Mouse (Mus musculus): ENCODE data around the gene Cypt4.
"Not testable (repeated sequence)": the region's sequence is repeated elsewhere in the genome, so short reads cannot be mapped to it uniquely, and the experiment has no call there.

Gene Cypt4

DNA sequence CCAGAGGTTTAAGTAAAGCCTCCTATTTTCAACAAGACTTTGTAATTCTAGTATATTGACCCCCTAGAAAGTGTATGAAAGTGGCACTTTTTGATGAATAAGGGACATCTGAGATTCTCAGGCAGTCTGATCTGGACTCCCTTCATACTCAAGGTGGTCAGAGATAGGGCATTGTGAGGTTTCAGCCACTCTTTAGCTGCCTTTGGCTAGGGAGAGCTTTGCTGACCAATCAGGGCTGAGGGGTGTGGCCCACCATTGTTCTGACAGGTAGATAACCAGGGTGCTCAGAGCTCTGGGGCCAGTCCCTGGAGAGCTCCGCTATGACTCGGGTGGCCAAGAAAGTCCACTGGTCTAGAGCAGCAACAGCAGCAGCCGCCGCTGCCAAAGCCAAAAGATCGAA, at the start of gene Cypt4:
Gene Cypt4 (plus strand): TSS at position 301 of the 400 bp plus-strand sequence.
- no peak for DNase-seq (ENCODE audit: low read depth, low spot score)

- not testable (repeated sequence) for DNase-seq (ENCODE audit: low read depth, low spot score)
Observed at GRCm38 (mm10) chr9:24637341-24637740, 12.3 kb downstream of the Cypt4 start.
